Mouse (Mus musculus) lung, postnatal 0 days (tissue): ENCODE data around the gene Slc30a7. TPM values are rescaled to one million over a fixed set of nuclear protein-coding genes. Genes with fewer than 3 reads are reported as not detected.

Source experiments
- ATAC-seq: fragments of 200-750 bp; cut with Nextera tagmentation; 2 replicates; pipeline ENCODE4 v1.8.0; 2017; ENCODE audit warnings: moderate library complexity
- DNase-seq: peaks from one replicate; pipeline ENCODE4 v3.0.0-alpha.2; 2016; ENCODE audit warnings: low spot score
- H3K27ac ChIP-seq: fragments of 300-500 bp; sonication (generic); 2 replicates; pipeline ENCODE4 v1.5.1; 2014; ENCODE audit warnings: antibody characterized with exemption, mild to moderate bottlenecking, low read length, mixed read lengths
- H3K27me3 ChIP-seq: fragments of 300-500 bp; sonication (generic); replicated peaks from 2 replicates; pipeline ENCODE4 v1.6.1; 2014; ENCODE audit warnings: low read length, mixed read lengths; ENCODE audit not compliant: insufficient read depth
- H3K36me3 ChIP-seq: fragments of 300-500 bp; sonication (generic); 2 replicates; pipeline ENCODE4 v1.6.1; 2014; ENCODE audit warnings: low read length, mixed read lengths; ENCODE audit not compliant: insufficient read depth
- H3K4me1 ChIP-seq: fragments of 300-500 bp; sonication (generic); 2 replicates; pipeline ENCODE4 v1.6.1; 2014; ENCODE audit warnings: antibody characterized with exemption, low read depth, low read length, mixed read lengths; ENCODE audit not compliant: insufficient read depth
- H3K4me2 ChIP-seq: fragments of 300-500 bp; sonication (generic); replicated peaks from 2 replicates; pipeline ENCODE4 v1.6.1; 2014; ENCODE audit warnings: low read depth, mild to moderate bottlenecking, low read length, moderate library complexity, mixed read lengths
- H3K4me3 ChIP-seq: fragments of 300-500 bp; sonication (generic); 2 replicates; pipeline ENCODE4 v1.5.1; 2014; ENCODE audit warnings: low read depth, low read length
- H3K9ac ChIP-seq: fragments of 300-500 bp; sonication (generic); replicated peaks from 2 replicates; pipeline ENCODE4 v1.6.1; 2014; ENCODE audit warnings: low read depth, mild to moderate bottlenecking
- H3K9me3 ChIP-seq: fragments of 300-500 bp; sonication (generic); 2 replicates; pipeline ENCODE4 v1.6.1; 2016; ENCODE audit warnings: low read length, mixed read lengths
- CTCF ChIP-seq: IDR thresholded peaks from 2 replicates; pipeline ENCODE4 v1.5.1; 2016; ENCODE audit warnings: antibody characterized with exemption, mild to moderate bottlenecking
- EP300 ChIP-seq: IDR thresholded peaks from 2 replicates; pipeline ENCODE4 v1.6.1; 2016; ENCODE audit warnings: antibody characterized with exemption, mild to moderate bottlenecking, control low read depth
- WGBS: fragments of 180-500 bp; shearing (Covaris S2); extraction: QIAGEN DNeasy Blood & Tissue Kit; methylation state at CpG from one replicate; pipeline ENCODE4 v1.1.7; 2014; 5-methylcytosine and 5-hydroxymethylcytosine counted together
- polyA plus RNA-seq: library from polyadenylated mRNA; unstranded; fragments of >200 nt; fragmentation: Nextera tagmentation; extraction: Ambion mirVana; gene quantifications from 2 replicates; pipeline ENCODE4 v1.2.1, GENCODE M21; 2015

The Slc30a7 gene
- polyA plus RNA-seq, 1 experiment from 2014 or later = 29.0 TPM

DNA sequence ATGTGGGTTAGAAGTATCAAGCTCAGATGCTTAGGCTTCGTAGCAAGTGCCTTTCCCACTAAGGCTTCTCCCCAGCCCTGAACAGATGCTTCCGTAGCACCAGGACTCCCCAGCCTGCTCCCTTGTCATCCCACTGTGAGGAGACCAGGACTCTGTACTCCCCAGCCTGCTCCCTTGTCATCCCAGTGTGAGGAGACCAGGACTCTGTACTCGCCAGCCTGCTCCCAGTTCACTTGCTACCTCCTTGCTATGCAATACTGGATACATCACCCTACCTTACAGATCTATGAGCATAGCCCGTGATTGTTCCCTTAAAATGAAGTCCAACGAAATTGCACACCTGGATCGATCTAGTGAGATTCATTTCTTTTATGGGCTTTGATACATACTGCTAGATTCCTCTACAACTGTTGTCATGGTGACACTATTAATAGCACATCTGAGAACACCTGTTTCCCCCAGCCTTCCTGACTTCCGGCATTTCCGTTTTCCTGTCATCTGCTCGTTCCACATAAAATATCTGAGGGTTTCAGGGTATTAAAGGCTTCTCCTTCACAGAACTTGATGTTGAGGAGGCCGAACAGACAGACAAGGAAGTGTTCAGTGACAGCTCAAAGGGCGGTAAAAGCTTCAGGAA lies 23.1 kb upstream of the Slc30a7 start:
- no peak for DNase-seq
- Histone ChIP-seq H3K27me3 (no peaks in the 10 kb centered on the region), H3K9me3 (no peaks in the 10 kb centered on the region), H3K4me1 (no peaks in the 10 kb centered on the region), H3K36me3 (no peaks in the 10 kb centered on the region), H3K27ac (no peak overlapping the region), H3K4me2 (no peak overlapping the region), H3K4me3 (no peak overlapping the region), H3K9ac (no peak overlapping the region)
- no peak for ATAC-seq
- WGBS = 46% methylated on average over 11 of the region's 11 CpGs
- TF ChIP-seq EP300 = no peak
- TF ChIP-seq CTCF = no peak

DNA sequence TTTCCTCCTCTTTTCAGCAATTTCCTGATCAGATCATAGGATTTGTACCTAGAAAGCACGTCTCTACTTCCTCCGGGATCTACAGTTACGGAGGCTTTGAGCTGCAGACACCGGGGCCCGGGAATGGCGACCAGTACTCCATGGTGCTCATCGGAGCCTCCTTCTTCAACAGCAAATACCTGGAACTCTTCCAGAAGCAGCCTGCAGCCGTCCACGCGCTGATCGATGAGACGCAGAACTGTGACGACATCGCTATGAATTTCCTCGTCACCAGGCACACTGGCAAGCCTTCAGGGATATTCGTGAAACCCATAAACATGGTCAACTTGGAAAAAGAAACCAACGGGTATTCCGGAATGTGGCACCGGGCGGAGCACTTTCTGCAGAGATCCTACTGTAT lies 19.8 kb upstream of the Slc30a7 start:
- Histone ChIP-seq H3K27me3 (no peaks in the 10 kb centered on the region), H3K4me2 (no peak overlapping the region), H3K4me3 (no peak overlapping the region), H3K36me3 (no peaks in the 10 kb centered on the region), H3K4me1 (no peaks in the 10 kb centered on the region), H3K9ac (no peak overlapping the region), H3K9me3 (no peaks in the 10 kb centered on the region), H3K27ac (no peak overlapping the region)
- whole genome bisulfite sequencing = 87% methylated on average over 20 of the region's 20 CpGs
- no peak for ATAC-seq
- no peak for DNase-seq
- TF ChIP-seq CTCF = no peak
- TF ChIP-seq EP300 = no peak

DNA sequence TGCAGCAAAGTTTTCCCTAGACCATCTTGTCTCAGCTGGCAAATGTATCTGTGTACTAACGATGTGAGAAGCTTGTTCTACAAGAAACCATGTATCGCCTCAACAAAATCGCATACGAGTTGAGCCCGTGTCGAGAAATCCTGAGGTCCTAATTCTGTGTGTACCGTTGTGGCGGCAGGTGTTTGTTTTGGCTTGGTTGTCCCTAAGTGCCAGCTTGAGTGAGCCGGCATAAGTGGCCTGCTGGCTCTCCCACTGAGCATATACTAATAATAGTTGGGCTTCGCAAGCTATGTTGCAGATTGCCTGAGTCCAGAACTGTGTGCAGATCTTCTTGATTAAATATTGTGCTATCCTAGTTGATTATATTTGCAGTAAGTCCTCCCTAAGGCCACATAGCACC lies 18.5 kb upstream of the Slc30a7 start:
- DNase-seq = peak; percentile 64
- WGBS = 72% methylated on average over 10 of the region's 10 CpGs
- H3K4me2 ChIP-seq = no peak overlapping the region
- no peaks in the 10 kb centered on the region for H3K9me3 ChIP-seq
- TF ChIP-seq CTCF (no peak), EP300 (no peak)
- no peaks in the 10 kb centered on the region for H3K36me3 ChIP-seq
- H3K4me1 ChIP-seq = no peaks in the 10 kb centered on the region
- H3K27me3 ChIP-seq = no peaks in the 10 kb centered on the region
- H3K9ac ChIP-seq = no peak overlapping the region
- ATAC-seq = peak; percentile 71
- no peak overlapping the region for H3K4me3 ChIP-seq
- H3K27ac ChIP-seq = no peak overlapping the region

DNA sequence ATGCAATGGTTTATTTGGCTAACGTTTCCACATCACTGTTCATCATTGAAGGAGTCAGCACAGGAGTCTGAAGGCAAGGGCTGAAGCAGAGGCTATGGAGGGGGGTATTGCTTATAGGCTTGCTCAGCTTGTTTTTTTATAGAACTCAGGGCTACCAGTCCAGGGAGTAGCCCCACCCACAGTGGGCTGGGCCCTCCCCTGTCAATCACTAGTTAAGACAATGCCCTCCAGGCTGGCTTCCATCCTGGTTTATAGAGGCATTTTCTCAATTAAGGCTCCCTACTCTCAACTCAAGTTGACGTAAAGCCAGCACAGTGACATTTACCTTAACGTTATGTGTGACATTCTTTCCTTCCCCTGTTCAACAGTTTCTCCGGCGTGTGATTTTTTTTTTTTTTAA lies 17.5 kb upstream of the Slc30a7 start:
- ATAC-seq (no peak), DNase-seq (no peak)
- Histone ChIP-seq H3K27me3 (no peaks in the 10 kb centered on the region), H3K9ac (no peak overlapping the region), H3K9me3 (no peaks in the 10 kb centered on the region), H3K27ac (no peak overlapping the region), H3K4me2 (no peak overlapping the region), H3K4me3 (no peak overlapping the region), H3K36me3 (no peaks in the 10 kb centered on the region), H3K4me1 (no peaks in the 10 kb centered on the region)
- no peak for TF ChIP-seq CTCF
- TF ChIP-seq EP300 = no peak
- 71% methylated on average over 5 of the region's 5 CpGs for WGBS

DNA sequence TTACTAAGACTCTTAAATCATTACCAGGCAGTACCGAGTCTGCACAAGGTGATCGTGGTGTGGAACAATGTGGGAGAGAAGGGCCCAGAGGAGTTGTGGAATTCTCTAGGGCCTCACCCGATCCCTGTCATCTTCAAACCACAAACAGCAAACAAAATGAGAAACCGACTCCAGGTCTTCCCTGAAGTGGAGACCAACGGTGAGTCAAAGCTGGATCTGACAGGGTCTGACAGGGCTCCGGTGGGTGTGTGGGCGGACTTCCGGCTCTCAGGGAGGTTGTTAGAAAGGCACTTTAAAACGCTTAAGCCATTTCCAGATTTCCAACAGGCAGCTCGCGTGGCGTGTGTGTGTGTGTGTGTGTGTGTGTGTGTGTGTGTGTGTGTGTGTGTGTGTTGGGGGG lies 17.0 kb upstream of the Slc30a7 start:
- Histone ChIP-seq H3K9me3 (no peaks in the 10 kb centered on the region), H3K4me2 (no peak overlapping the region), H3K9ac (no peak overlapping the region), H3K27me3 (no peaks in the 10 kb centered on the region), H3K36me3 (no peaks in the 10 kb centered on the region), H3K4me1 (no peaks in the 10 kb centered on the region), H3K4me3 (no peak overlapping the region), H3K27ac (no peak overlapping the region)
- no peak for ATAC-seq
- DNase-seq = no peak
- 78% methylated on average over 12 of the region's 12 CpGs for WGBS
- TF ChIP-seq CTCF (no peak), EP300 (no peak)

DNA sequence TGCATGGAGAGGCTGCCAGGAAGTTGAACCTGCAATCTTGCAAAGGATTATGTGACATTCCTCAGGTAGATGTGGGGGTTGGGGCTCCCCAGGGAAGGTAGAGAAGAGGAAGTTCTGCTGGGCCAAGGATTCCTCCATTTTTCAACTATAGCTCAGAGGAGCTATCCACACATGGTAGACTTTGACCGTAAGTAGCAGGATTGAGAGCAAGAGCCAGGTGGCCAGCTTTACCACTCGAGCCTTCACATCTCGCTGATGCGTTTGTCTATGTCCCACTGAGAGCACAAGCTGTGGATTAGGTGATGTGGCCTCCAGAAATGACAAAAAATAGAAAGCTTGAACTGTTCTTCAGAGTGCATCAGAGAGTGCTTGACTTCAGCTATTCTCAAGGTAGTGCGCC lies 11.9 kb upstream of the Slc30a7 start:
- Histone ChIP-seq H3K4me2 (no peak overlapping the region), H3K27me3 (no peaks in the 10 kb centered on the region), H3K27ac (no peak overlapping the region), H3K9ac (no peak overlapping the region), H3K4me1 (no peaks in the 10 kb centered on the region), H3K4me3 (no peak overlapping the region), H3K9me3 (no peaks in the 10 kb centered on the region), H3K36me3 (no peaks in the 10 kb centered on the region)
- TF ChIP-seq EP300 (no peak), CTCF (no peak)
- DNase-seq = no peak
- ATAC-seq = no peak
- 91% methylated on average over 5 of the region's 5 CpGs for whole genome bisulfite sequencing

DNA sequence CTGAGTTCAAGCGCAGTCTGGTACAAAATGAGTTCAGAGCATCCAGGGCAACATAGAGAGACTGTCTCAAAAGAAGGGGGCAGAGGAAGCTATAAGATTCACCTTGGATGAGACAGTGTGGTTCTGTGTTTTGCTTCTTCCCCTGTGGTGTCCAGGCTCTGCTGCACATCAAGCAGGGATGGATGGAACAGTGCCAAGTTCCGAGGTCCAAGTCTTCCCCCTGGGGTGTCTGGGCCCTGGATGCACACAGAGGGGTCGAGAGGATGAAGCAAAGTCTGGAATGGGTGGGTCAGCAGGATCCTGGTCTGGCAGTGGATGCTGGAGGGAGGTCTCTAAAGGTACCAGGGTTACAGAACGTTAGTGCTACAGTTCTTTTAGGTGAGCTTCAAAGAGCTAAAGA lies 11.4 kb upstream of the Slc30a7 start:
- H3K4me3 ChIP-seq = no peak overlapping the region
- DNase-seq (no peak), ATAC-seq (no peak)
- TF ChIP-seq CTCF = no peak
- TF ChIP-seq EP300 = no peak
- no peak overlapping the region for H3K4me2 ChIP-seq
- 68% methylated on average over 4 of the region's 4 CpGs for whole genome bisulfite sequencing
- H3K27ac ChIP-seq = no peak overlapping the region
- H3K9ac ChIP-seq = no peak overlapping the region
- H3K9me3 ChIP-seq = no peaks in the 10 kb centered on the region
- no peaks in the 10 kb centered on the region for H3K27me3 ChIP-seq
- H3K36me3 ChIP-seq = no peaks in the 10 kb centered on the region
- no peaks in the 10 kb centered on the region for H3K4me1 ChIP-seq
